Mouse (Mus musculus) heart, embryonic 11.5 days (tissue): Measurements from ENCODE around the gene Nrde2. TPM values are rescaled to one million over a fixed set of nuclear protein-coding genes. Genes with fewer than 3 reads are reported as not detected.

Experiments
- ATAC-seq: fragments of 200-750 bp; cut with Nextera tagmentation; replicated peaks from 2 replicates; pipeline ENCODE4 v1.8.0; 2017; ENCODE audit warnings: moderate library complexity; ENCODE audit not compliant: insufficient number of reproducible peaks, low FRiP score, low TSS enrichment
- H3K27ac ChIP-seq: fragments of 300-500 bp; sonication (generic); 2 replicates; pipeline ENCODE4 v1.5.1; 2014; ENCODE audit warnings: mild to moderate bottlenecking, low read depth, low read length
- H3K27me3 ChIP-seq: fragments of 300-500 bp; sonication (generic); 2 replicates; pipeline ENCODE4 v1.6.1; 2014; ENCODE audit warnings: mild to moderate bottlenecking, low read length, mixed read lengths; ENCODE audit not compliant: control insufficient read depth, insufficient read depth
- H3K36me3 ChIP-seq: fragments of 300-500 bp; sonication (generic); 2 replicates; pipeline ENCODE4 v1.6.1; 2014; ENCODE audit warnings: mild to moderate bottlenecking, low read length, moderate library complexity, mixed read lengths; ENCODE audit not compliant: control insufficient read depth, insufficient read depth
- H3K4me1 ChIP-seq: fragments of 300-500 bp; sonication (generic); 2 replicates; pipeline ENCODE4 v1.6.1; 2014; ENCODE audit warnings: low read length; ENCODE audit not compliant: control insufficient read depth, insufficient read depth
- H3K4me2 ChIP-seq: fragments of 300-500 bp; sonication (generic); 2 replicates; pipeline ENCODE4 v1.6.1; 2014; ENCODE audit warnings: mild to moderate bottlenecking, moderate library complexity
- H3K4me3 ChIP-seq: fragments of 300-500 bp; sonication (generic); 2 replicates; pipeline ENCODE4 v1.5.1; 2014; ENCODE audit warnings: low read depth, low read length
- H3K9ac ChIP-seq: fragments of 300-500 bp; sonication (generic); 2 replicates; pipeline ENCODE4 v1.6.1; 2014; ENCODE audit warnings: mild to moderate bottlenecking, low read depth, low read length, moderate library complexity
- H3K9me3 ChIP-seq: fragments of 300-500 bp; sonication (generic); replicated peaks from 2 replicates; pipeline ENCODE4 v1.6.1; 2016; ENCODE audit warnings: low read length; ENCODE audit not compliant: control insufficient read depth
- WGBS: fragments of 180-500 bp; shearing (Covaris S2); extraction: QIAGEN DNeasy Blood & Tissue Kit; methylation state at CpG from one replicate; pipeline ENCODE4 v1.1.7; 2014; ENCODE audit not compliant: insufficient replicate concordance; 5-methylcytosine and 5-hydroxymethylcytosine counted together
- polyA plus RNA-seq: library from polyadenylated mRNA; unstranded; fragments of >200 nt; fragmentation: Nextera tagmentation; extraction: Ambion mirVana; gene quantifications from 2 replicates; pipeline ENCODE4 v1.2.1, GENCODE M21; 2014

Nrde2 gene
- polyA plus RNA-seq, result 6.2 and 10.1 TPM in 2 replicates

- peak within 1 kb of the TSS; percentile 57 for H3K4me3 ChIP-seq
- WGBS, result under 1% methylated on average over 26 of the region's 26 CpGs
- H3K27me3 ChIP-seq, result no peaks in the 10 kb centered on the region
- H3K4me2 ChIP-seq, result peak within 1 kb of the TSS; percentile 69
- H3K4me1 ChIP-seq, result no peaks in the 10 kb centered on the region
- H3K9me3 ChIP-seq, result no peaks in the 10 kb centered on the region
- peak within 1 kb of the TSS; percentile 78 for H3K9ac ChIP-seq
- peak within 1 kb of the TSS; percentile 67 for H3K27ac ChIP-seq
- peak; percentile 95 for ATAC-seq
- H3K36me3 ChIP-seq, result no peaks in the 10 kb centered on the region
These were observed at the start of gene Nrde2 for GRCm38 (mm10) chr12:100159261-100159975. Nrde2 (minus strand) TSS chr12:100159653.

- 91% methylated on average over 5 of the region's 5 CpGs for WGBS
- no peak overlapping the region for H3K4me3 ChIP-seq
- no peak overlapping the region for H3K27ac ChIP-seq
- H3K27me3 ChIP-seq, result no peaks in the 10 kb centered on the region
- H3K4me1 ChIP-seq, result peaks cover 5% of the 10 kb centered on the region; the same call in 1 of the 2 replicates
- H3K9ac ChIP-seq, result no peak overlapping the region
- ATAC-seq, result no peak
- H3K4me2 ChIP-seq, result no peak overlapping the region
- peaks cover 16% of the 10 kb centered on the region; the same call in 1 of the 2 replicates for H3K36me3 ChIP-seq
- H3K9me3 ChIP-seq, result no peaks in the 10 kb centered on the region
These were observed 47.5 kb upstream of the Nrde2 start for GRCm38 (mm10) chr12:100206926-100207325.

- H3K4me1 ChIP-seq, result peaks cover 5% of the 10 kb centered on the region; the same call in 1 of the 2 replicates
- peaks cover 16% of the 10 kb centered on the region; the same call in 1 of the 2 replicates for H3K36me3 ChIP-seq
- no peak overlapping the region for H3K4me2 ChIP-seq
- H3K27me3 ChIP-seq, result no peaks in the 10 kb centered on the region
- no peak for ATAC-seq
- 84% methylated on average over 3 of the region's 3 CpGs for WGBS
- no peak overlapping the region for H3K27ac ChIP-seq
- no peaks in the 10 kb centered on the region for H3K9me3 ChIP-seq
- no peak overlapping the region for H3K4me3 ChIP-seq
- H3K9ac ChIP-seq, result no peak overlapping the region
These were observed 47.1 kb upstream of the Nrde2 start for GRCm38 (mm10) chr12:100206521-100206920.

- no peaks in the 10 kb centered on the region for H3K9me3 ChIP-seq
- no peak for ATAC-seq
- no peak overlapping the region for H3K4me3 ChIP-seq
- H3K4me2 ChIP-seq, result no peak overlapping the region
- 92% methylated on average over 8 of the region's 8 CpGs for WGBS
- H3K36me3 ChIP-seq, result peaks cover 16% of the 10 kb centered on the region; the same call in 1 of the 2 replicates
- H3K9ac ChIP-seq, result no peak overlapping the region
- no peaks in the 10 kb centered on the region for H3K27me3 ChIP-seq
- H3K4me1 ChIP-seq, result peaks cover 9% of the 10 kb centered on the region
- no peak overlapping the region for H3K27ac ChIP-seq
These were observed 45.7 kb upstream of the Nrde2 start for GRCm38 (mm10) chr12:100205156-100205555.

- no peak overlapping the region for H3K4me3 ChIP-seq
- H3K27me3 ChIP-seq, result no peaks in the 10 kb centered on the region
- H3K4me1 ChIP-seq, result peaks cover 9% of the 10 kb centered on the region
- H3K9ac ChIP-seq, result no peak overlapping the region
- peaks cover 16% of the 10 kb centered on the region; the same call in 1 of the 2 replicates for H3K36me3 ChIP-seq
- H3K9me3 ChIP-seq, result no peaks in the 10 kb centered on the region
- WGBS, result 53% methylated on average over 3 of the region's 3 CpGs
- H3K4me2 ChIP-seq, result no peak overlapping the region
- H3K27ac ChIP-seq, result 0 out of 2 replicates have a peak overlapping the region, but pooled peaks have one; percentile 4
- ATAC-seq, result no peak
These were observed 44.3 kb upstream of the Nrde2 start for GRCm38 (mm10) chr12:100203759-100204158.

- H3K4me3 ChIP-seq, result peak overlapping the region; percentile 96
- no peak overlapping the region for H3K9ac ChIP-seq
- no peak overlapping the region for H3K27ac ChIP-seq
- no peak for ATAC-seq
- H3K4me2 ChIP-seq, result peak overlapping the region; percentile 88
- 2% methylated on average over 13 of the region's 13 CpGs for WGBS
- H3K27me3 ChIP-seq, result no peaks in the 10 kb centered on the region
- no peaks in the 10 kb centered on the region for H3K9me3 ChIP-seq
- H3K36me3 ChIP-seq, result peaks cover 12% of the 10 kb centered on the region; the same call in 1 of the 2 replicates
- H3K4me1 ChIP-seq, result peaks cover 9% of the 10 kb centered on the region
These were observed 42.4 kb upstream of the Nrde2 start for GRCm38 (mm10) chr12:100201838-100202237.

GRCm38 (mm10) chr12:100201363-100201711 lies 41.9 kb upstream of the Nrde2 start:
- Histone ChIP-seq H3K9ac (peak overlapping the region; percentile 93), H3K27ac (no peak overlapping the region)
- WGBS, result 44% methylated on average over 4 of the region's 4 CpGs

GRCm38 (mm10) chr12:100200645-100201362 lies 41.4 kb upstream of the Nrde2 start:
- ATAC-seq, result peak; percentile 38; the same call in 1 of the 2 replicates
- Histone ChIP-seq H3K4me1 (peaks cover 9% of the 10 kb centered on the region), H3K27ac (peak overlapping the region; percentile 87), H3K27me3 (no peaks in the 10 kb centered on the region), H3K4me2 (peak overlapping the region; percentile 88), H3K9me3 (no peaks in the 10 kb centered on the region), H3K9ac (peak overlapping the region; percentile 93), H3K36me3 (peaks cover 10% of the 10 kb centered on the region; the same call in 1 of the 2 replicates), H3K4me3 (peak overlapping the region; percentile 96)
- 7% methylated on average over 28 of the region's 29 CpGs for WGBS

More at GRCm38 (mm10) chr12:100201363-100201711, 41.9 kb upstream of the Nrde2 start:
- no peaks in the 10 kb centered on the region for H3K9me3 ChIP-seq
- peaks cover 12% of the 10 kb centered on the region; the same call in 1 of the 2 replicates for H3K36me3 ChIP-seq
- H3K4me3 ChIP-seq, result peak overlapping the region; percentile 96
- no peaks in the 10 kb centered on the region for H3K27me3 ChIP-seq
- no peak for ATAC-seq
- H3K4me1 ChIP-seq, result peaks cover 9% of the 10 kb centered on the region
- peak overlapping the region; percentile 88 for H3K4me2 ChIP-seq
